Mouse (Mus musculus) embryonic facial prominence, embryonic 14.5 days (tissue): ENCODE results near the gene Lmod1. TPM values are rescaled to one million over a fixed set of nuclear protein-coding genes. Genes with fewer than 3 reads are reported as not detected.
"Not testable (repeated sequence)": the region's sequence is repeated elsewhere in the genome, so short reads cannot be mapped to it uniquely, and the experiment has no call there.

Experiments used
- ATAC-seq: fragments of 200-750 bp; cut with Nextera tagmentation; 2 replicates; pipeline ENCODE4 v1.8.0; 2017; ENCODE audit warnings: low read depth, moderate number of reproducible peaks, moderate TSS enrichment
- DNase-seq: peaks from one replicate; pipeline ENCODE4 v3.0.0-alpha.2; 2015; ENCODE audit warnings: low spot score
- H3K27ac ChIP-seq: fragments of 300-500 bp; sonication (generic); replicated peaks from 2 replicates; pipeline ENCODE4 v1.5.1; 2014; ENCODE audit warnings: low read depth, mild to moderate bottlenecking, low read length, moderate library complexity
- H3K27me3 ChIP-seq: fragments of 300-500 bp; sonication (generic); replicated peaks from 2 replicates; pipeline ENCODE4 v1.6.1; 2014; ENCODE audit warnings: low read length; ENCODE audit not compliant: control insufficient read depth, insufficient read depth
- H3K36me3 ChIP-seq: fragments of 300-500 bp; sonication (generic); 2 replicates; pipeline ENCODE4 v1.6.1; 2014; ENCODE audit warnings: low read length, mixed read lengths; ENCODE audit not compliant: control insufficient read depth, insufficient read depth
- H3K4me1 ChIP-seq: fragments of 300-500 bp; sonication (generic); 2 replicates; pipeline ENCODE4 v1.6.1; 2014; ENCODE audit warnings: antibody characterized with exemption, low read length; ENCODE audit not compliant: control insufficient read depth, insufficient read depth
- H3K4me2 ChIP-seq: fragments of 300-500 bp; sonication (generic); 2 replicates; pipeline ENCODE4 v1.6.1; 2014; ENCODE audit warnings: low read depth, mild to moderate bottlenecking, low read length, moderate library complexity, mixed read lengths
- H3K4me3 ChIP-seq: fragments of 300-500 bp; sonication (generic); 2 replicates; pipeline ENCODE4 v1.5.1; 2014; ENCODE audit warnings: low read depth, mild to moderate bottlenecking, low read length
- H3K9ac ChIP-seq: fragments of 300-500 bp; sonication (generic); 2 replicates; pipeline ENCODE4 v1.6.1; 2014; ENCODE audit warnings: low read depth, mild to moderate bottlenecking, low read length, moderate library complexity, mixed read lengths
- H3K9me3 ChIP-seq: fragments of 300-500 bp; sonication (generic); 2 replicates; pipeline ENCODE4 v1.6.1; 2016; ENCODE audit warnings: low read length; ENCODE audit not compliant: control insufficient read depth
- WGBS: fragments of 180-500 bp; shearing (Covaris S2); extraction: QIAGEN DNeasy Blood & Tissue Kit; methylation state at CpG from one replicate; pipeline ENCODE4 v1.1.7; 2014; 5-methylcytosine and 5-hydroxymethylcytosine counted together
- polyA plus RNA-seq: library from polyadenylated mRNA; unstranded; fragments of >200 nt; fragmentation: Nextera tagmentation; extraction: Ambion mirVana; gene quantifications from 2 replicates; pipeline ENCODE4 v1.2.1, GENCODE M21; 2014

Lmod1 gene
- polyA plus RNA-seq, 1 experiment from 2014 or later, result 1.4 TPM

DNA sequence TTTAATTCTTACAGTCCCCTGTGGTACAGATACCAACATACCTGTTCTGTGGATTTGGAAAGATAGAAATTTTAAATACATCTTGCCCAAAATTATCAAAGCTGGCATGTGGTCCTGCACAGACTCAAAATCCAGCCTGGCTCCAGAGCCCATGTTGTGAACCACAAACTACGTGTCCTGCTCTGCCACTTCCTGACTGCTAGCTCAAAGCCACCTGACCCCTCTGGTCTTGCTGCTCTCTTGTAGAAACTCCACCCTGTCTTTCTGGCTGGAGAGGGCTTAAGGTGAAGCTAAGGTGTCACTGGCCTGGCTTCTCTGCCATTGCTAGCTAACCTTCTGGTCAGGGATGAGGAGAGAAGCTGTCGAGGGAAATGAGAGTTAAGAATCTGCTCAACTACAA, 54.4 kb downstream of the Lmod1 start:
- Histone ChIP-seq H3K27me3 (no peaks in the 10 kb centered on the region), H3K9ac (no peak overlapping the region), H3K4me1 (peaks cover 4% of the 10 kb centered on the region; the same call in 1 of the 2 replicates), H3K4me3 (no peak overlapping the region), H3K27ac (no peak overlapping the region), H3K9me3 (no peaks in the 10 kb centered on the region), H3K36me3 (peaks cover 21% of the 10 kb centered on the region), H3K4me2 (no peak overlapping the region)
- WGBS, result 41% methylated on average over 2 of the region's 2 CpGs
- ATAC-seq, result no peak
- DNase-seq, result no peak

DNA sequence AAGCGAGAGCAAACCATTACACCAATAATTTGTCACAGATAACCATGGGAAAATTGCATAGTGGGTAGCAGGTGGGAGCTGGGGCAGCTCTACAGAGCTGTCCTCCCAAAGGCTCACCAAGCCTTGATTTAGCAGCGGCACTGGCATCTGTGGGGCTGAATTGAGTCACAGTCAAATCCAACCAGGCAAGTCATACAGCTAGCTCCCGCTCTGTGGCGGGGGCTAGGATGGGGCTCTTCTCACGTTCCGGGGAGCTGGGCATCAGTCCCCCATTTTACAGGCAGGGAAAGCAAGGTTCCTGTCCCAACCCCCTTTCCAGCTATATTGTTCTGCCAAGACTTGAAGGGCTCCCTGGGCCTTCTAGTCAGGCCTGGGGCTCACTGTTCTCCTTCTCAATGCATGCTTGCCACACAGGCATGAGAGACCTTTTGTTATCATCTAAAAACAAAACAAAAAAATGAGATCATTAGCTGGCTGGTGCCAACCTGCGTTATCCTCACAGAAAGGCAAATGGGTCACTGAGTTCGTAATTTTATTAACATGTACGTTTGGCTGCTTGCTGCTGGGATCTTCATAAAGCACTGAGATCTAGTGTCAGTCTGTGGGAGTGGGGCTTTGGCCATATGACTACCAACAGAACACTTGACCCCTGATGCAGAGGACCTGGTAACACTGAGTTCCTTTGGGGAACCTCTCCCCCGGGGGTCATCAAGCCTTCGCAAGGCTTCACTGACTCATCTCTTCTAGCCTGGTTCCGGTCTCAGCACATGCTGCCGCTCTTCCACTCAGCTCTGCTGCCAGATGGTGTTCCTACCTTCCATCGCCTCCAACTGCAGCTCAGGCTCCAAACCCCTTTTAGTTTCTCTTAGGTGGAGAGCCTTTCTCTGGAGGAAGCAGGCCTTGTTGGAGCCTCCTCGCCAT, 55.7 kb downstream of the Lmod1 start:
- H3K27ac ChIP-seq, result no peak overlapping the region
- WGBS, result 76% methylated on average over 15 of the region's 15 CpGs
- H3K36me3 ChIP-seq, result peaks cover 34% of the 10 kb centered on the region
- H3K9ac ChIP-seq, result no peak overlapping the region
- no peaks in the 10 kb centered on the region for H3K4me1 ChIP-seq
- H3K27me3 ChIP-seq, result no peaks in the 10 kb centered on the region
- no peak overlapping the region for H3K4me3 ChIP-seq
- no peak for DNase-seq
- no peak overlapping the region for H3K4me2 ChIP-seq
- ATAC-seq, result no peak
- H3K9me3 ChIP-seq, result no peaks in the 10 kb centered on the region

DNA sequence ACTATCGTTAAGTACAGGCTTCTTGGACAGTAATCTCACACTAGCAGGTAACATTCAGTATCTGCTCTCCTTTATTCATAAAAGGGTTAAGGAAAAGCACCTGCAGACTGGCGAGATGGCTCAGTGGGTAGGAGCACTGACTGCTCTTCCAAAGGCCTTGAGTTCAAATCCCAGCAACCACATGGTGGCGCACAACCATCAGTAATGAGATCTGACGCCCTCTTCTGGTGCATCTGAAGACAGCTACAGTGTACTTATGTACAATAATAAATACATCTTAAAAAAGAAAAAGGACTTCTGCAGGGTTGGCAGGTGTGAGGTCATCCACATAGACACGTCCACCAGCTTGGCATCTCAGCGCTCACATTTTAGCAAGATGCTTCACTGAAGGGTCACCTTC, 57.0 kb downstream of the Lmod1 start:
- H3K27ac ChIP-seq, H3K4me3 ChIP-seq, ATAC-seq, H3K9ac ChIP-seq, H3K4me2 ChIP-seq, DNase-seq, H3K4me1 ChIP-seq, H3K9me3 ChIP-seq, H3K27me3 ChIP-seq: not testable (repeated sequence)
- H3K36me3 ChIP-seq, result peaks cover 47% of the 10 kb centered on the region
- 58% methylated on average over 6 of the region's 6 CpGs for WGBS

DNA sequence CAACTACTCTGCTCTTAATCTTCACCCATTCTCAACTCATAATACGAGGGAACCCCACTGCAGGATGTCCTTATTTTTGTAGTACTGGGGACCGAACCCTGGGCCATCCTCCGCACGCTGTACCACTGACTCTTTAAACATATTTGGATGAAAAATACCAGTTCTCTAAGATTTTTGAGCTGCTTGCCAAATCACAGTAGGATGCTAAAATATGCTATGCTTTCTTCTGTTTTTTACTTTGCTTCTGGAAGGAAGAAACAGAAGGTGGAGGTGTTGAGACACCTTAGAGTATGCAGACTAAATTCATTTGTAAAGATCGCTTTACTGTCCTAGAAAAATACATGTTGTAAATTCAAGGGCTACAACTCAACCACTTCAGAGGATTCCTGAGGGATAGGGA, 59.6 kb downstream of the Lmod1 start:
- Histone ChIP-seq H3K27ac (no peak overlapping the region), H3K4me2 (no peak overlapping the region), H3K4me1 (no peaks in the 10 kb centered on the region), H3K9me3 (no peaks in the 10 kb centered on the region), H3K4me3 (no peak overlapping the region), H3K9ac (no peak overlapping the region), H3K36me3 (peaks cover 73% of the 10 kb centered on the region), H3K27me3 (no peaks in the 10 kb centered on the region)
- ATAC-seq (no peak), DNase-seq (no peak)
- WGBS, result 94% methylated on average over 5 of the region's 5 CpGs

DNA sequence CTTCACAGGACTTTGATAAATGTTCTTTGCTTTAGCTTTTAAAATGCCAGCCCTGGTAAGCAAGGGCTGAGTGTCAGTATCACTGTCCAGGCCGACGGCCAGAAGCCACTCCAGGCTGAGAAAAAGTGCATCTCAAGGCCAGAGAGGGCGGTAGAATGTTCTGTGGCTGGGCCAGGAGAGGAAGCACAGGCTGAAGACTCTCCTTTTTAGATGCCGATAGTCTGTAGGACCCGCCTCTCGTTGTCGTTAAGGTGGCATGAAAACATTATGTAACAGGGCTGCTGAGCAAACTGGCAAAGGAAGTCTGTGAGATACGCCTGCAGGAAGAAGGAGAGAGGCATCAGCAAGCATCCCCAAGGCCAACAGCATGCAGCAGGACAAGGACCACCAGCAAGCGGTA, 60.6 kb downstream of the Lmod1 start:
- Histone ChIP-seq H3K4me1 (no peaks in the 10 kb centered on the region), H3K9ac (no peak overlapping the region), H3K36me3 (peaks cover 83% of the 10 kb centered on the region), H3K27ac (no peak overlapping the region), H3K4me3 (no peak overlapping the region), H3K9me3 (no peaks in the 10 kb centered on the region), H3K4me2 (no peak overlapping the region), H3K27me3 (no peaks in the 10 kb centered on the region)
- no peak for DNase-seq
- no peak for ATAC-seq
- WGBS, result 88% methylated on average over 9 of the region's 9 CpGs

DNA sequence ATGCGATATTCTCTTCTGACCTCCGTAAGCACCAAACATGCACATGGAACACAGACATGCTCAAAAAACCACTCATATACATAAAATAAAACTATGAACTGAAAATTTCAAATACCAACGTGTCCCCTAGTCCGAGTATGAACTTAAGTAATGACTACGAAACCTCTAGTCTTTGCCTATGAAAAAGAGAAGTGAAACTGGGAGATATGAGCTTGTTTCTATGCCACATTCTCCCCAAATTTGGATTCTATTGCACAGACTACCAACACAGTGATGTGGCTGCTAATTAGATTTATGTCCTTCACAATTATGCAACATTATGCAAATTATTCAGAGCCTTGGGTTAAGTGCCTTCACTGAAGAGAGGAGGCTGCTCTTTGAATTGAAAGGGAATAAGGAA, 74.9 kb downstream of the Lmod1 start:
- no peaks in the 10 kb centered on the region for H3K9me3 ChIP-seq
- no peaks in the 10 kb centered on the region for H3K27me3 ChIP-seq
- no peak overlapping the region for H3K4me3 ChIP-seq
- ATAC-seq (no peak), DNase-seq (no peak)
- no peak overlapping the region for H3K4me2 ChIP-seq
- peaks cover 93% of the 10 kb centered on the region for H3K36me3 ChIP-seq
- no peak overlapping the region for H3K9ac ChIP-seq
- no peak overlapping the region for H3K27ac ChIP-seq
- WGBS, result 91% methylated on average over 5 of the region's 5 CpGs
- no peaks in the 10 kb centered on the region for H3K4me1 ChIP-seq

DNA sequence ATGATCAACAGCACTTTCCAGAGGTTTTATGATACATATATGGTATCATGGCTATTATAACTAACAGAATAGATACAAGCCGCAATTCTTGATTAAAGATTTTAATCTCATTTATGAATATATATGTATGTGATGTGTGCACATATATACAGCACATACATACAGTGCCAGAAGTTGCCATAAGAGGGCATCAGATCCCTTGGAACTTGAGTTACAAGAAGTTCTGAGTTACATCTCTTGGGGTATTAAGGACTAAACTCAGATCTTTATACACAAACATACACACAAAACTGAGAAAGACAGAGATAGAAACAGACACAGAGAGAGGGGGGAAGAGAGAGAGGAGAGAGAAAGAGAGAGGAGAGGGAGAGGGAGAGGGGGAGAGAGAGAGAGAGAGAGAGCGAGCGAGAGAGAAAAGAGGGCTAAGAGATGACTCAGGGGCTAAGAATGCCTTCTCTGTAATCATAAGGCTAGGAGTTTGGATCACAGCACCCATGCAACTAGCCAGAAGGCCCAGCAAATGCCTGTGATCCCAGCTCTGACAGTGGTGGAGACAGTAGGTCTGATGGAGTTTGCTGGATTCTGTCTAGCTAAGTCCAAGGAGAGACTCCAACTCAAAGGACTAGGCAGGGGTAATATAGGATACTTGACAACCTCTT, 77.0 kb downstream of the Lmod1 start:
- no peak overlapping the region for H3K4me3 ChIP-seq
- no peak for DNase-seq
- WGBS, result 98% methylated on average over 3 of the region's 3 CpGs

DNA sequence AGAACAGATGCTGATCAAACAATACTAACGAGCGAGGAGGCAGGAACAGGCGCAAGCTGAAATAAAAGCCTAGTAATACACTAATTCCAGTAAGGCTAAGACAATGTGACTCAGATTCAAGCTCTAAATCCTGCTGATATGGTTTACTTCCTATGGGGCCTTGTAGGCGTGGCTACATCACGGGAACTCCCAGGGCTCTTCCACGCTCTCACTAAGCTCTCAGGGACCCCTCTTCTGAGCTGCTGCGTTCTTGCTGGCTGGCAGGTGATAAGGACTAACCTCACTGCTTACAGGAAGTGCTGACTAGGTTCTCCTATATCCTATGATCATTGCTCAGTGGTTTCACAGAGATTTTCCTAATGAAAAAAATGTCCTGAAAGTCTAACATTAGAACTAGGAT, 80.7 kb downstream of the Lmod1 start:
- 83% methylated on average over 7 of the region's 7 CpGs for WGBS
- H3K36me3 ChIP-seq, result peaks cover 93% of the 10 kb centered on the region

More for the DNA sequence above, 77.0 kb downstream of the Lmod1 start:
- peaks cover 93% of the 10 kb centered on the region for H3K36me3 ChIP-seq
- no peaks in the 10 kb centered on the region for H3K4me1 ChIP-seq
- no peaks in the 10 kb centered on the region for H3K9me3 ChIP-seq
- no peaks in the 10 kb centered on the region for H3K27me3 ChIP-seq
- no peak overlapping the region for H3K9ac ChIP-seq
- H3K4me2 ChIP-seq, result no peak overlapping the region
- ATAC-seq, result no peak
- H3K27ac ChIP-seq, result no peak overlapping the region

More for the DNA sequence above, 80.7 kb downstream of the Lmod1 start:
- Histone ChIP-seq H3K9ac (no peak overlapping the region), H3K4me3 (no peak overlapping the region), H3K4me2 (no peak overlapping the region), H3K27ac (no peak overlapping the region), H3K9me3 (no peaks in the 10 kb centered on the region), H3K27me3 (no peaks in the 10 kb centered on the region), H3K4me1 (no peaks in the 10 kb centered on the region)
- no peak for ATAC-seq
- DNase-seq, result no peak
